Mouse (Mus musculus): Measurements from ENCODE around the gene Fhl3.

Gene Fhl3

GRCm38 (mm10) chr4:124682270-124682669 is 18.2 kb upstream of the Fhl3 start:
- in situ Hi-C loops (cut with MboI, MseI), result loop anchor here (10.0 to 25.0 kb wide), 3 partner anchors 747 to 1845 kb away; partner anchors contain the start of gene Ppt1 (in 1 of the 2)

- in situ Hi-C loops (cut with MboI, MseI), result loop anchor here (10.0 to 25.0 kb wide), 3 partner anchors 749 to 1846 kb away; partner anchors contain the start of gene Ppt1 (in 1 of the 2)
Measured at GRCm38 (mm10) chr4:124683474-124683873, 17.0 kb upstream of the Fhl3 start.

DNA sequence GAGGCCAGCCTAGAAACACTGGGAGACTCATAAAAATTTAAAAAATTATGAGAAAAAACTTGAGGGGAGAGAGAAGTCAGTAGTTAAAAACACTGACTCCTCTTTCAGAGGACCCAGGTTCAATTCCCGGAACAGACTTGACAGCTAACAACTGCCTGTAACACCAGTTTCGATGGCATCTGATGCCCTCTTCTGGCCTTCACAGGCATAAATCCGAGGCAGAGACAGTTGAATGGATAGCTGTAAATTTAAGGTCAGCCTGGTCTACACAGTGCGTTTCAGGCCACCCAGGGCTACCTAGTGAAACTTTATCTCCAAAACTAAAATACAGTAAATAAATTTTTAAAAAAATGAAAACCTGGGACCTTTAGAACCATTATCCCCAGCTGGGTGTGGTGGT is 15.5 kb upstream of the Fhl3 start:
- in situ Hi-C loops (cut with MboI, MseI), result loop anchor here (10.0 to 25.0 kb wide), 3 partner anchors 750 to 1848 kb away; partner anchors contain the start of gene Ppt1 (in 1 of the 2)

GRCm38 (mm10) chr4:124685453-124685852 is 15.0 kb upstream of the Fhl3 start:
- in situ Hi-C loops (cut with MboI, MseI), result loop anchor here (10.0 to 25.0 kb wide), 3 partner anchors 751 to 1848 kb away; partner anchors contain the start of gene Ppt1 (in 1 of the 2)

DNA sequence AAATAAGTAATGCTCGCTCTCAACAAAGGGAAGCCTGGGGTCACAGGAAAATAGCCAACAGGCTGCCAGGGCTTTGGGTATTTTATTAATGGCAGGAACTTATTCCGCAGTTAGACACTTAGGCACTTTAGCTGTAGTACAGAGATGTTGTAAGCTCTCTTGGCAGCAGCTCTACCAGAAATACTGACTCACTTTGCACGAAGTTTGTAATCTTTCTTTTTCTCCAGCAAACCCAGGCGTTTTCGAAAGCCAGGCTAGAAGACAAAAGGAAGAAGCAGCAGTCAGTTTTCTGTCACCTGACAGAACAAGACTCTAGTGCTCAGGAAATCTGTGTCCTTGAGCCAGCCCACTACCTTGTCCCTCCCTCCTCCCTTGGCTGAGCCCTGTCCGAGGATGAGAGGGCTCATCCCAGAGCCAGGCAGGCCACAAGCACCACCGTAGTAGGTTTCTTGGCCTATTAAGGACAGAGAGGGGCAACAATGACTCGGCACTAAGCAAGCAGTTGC is 14.6 kb upstream of the Fhl3 start:
- in situ Hi-C loops (cut with MboI, MseI), result loop anchor here (10.0 to 25.0 kb wide), 3 partner anchors 751 to 1849 kb away; partner anchors contain the start of gene Ppt1 (in 1 of the 2)

- in situ Hi-C loops (cut with MboI, MseI), result loop anchor here in 1 of 2 experiments (25.0 kb wide), 2 partner anchors 954 to 1854 kb away; partner anchors contain the start of gene Ppt1
Measured at GRCm38 (mm10) chr4:124691455-124691854, 9.0 kb upstream of the Fhl3 start.

GRCm38 (mm10) chr4:124692416-124692861 is 8.1 kb upstream of the Fhl3 start:
- in situ Hi-C loops (cut with MboI, MseI), result loop anchor here in 1 of 2 experiments (25.0 kb wide), 2 partner anchors 955 to 1855 kb away; partner anchors contain the start of gene Ppt1

DNA sequence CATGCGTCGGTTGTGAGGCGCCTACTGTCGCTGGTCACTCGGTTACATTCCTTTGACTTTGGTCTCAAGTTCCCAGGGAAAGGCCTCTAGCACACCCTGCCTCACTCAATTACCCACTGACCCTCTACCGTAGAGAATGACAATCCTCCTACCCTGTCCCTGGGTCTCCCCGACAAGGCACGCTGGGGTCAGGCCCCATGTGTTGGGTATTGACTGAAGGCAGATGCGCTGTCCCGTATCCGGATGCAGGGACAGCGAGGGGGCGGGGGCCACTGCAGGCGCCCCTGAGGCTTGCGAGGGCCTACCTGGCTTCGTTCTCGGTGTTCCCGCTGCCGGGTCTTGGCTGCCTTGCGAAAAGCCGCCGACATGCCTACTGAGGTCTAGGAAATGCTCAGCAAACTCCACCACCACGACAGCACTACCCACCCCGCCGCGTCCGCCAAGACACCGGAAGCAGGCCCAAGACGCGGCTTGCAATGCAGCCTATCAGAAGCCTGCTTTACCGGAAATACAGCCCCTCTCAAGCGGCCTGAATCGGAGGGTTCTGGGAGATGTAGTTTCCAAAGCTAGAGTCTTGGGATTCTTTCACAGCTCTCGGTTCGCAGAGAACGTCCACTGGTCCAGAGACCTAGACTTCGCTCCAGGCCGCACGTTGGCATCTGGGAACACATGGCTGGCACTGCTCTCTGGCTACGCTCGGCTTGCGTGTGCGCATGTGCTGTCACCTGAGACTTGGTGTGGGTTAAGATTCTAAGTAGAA is 7.2 kb upstream of the Fhl3 start, which contains the start of gene Utp11:
Gene Utp11, minus strand, starts transcription at position 466 of the 760 bp plus-strand sequence.
- in situ Hi-C loops (cut with MboI, MseI), result loop anchor here in 1 of 2 experiments (25.0 kb wide), 2 partner anchors 956 to 1856 kb away; partner anchors contain the start of gene Ppt1

DNA sequence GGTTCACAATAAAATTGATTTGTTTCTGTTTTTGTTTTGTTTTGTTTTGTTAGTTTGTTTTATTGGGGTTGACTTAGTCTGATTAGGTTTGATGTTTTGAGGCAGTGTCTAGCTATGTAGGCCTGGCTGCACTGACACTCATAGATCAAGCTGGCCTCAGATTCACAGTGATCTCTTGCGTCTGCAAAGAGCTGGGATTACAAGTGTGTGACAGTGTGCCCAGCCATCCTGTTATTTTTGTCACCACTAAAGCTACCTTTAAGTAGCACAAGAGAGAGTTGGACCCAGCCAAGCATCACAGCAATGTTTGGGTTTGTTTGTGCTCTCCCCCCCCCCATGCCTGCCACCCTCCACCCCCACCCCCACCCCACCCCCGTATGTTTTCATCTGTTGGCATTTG is 5.9 kb upstream of the Fhl3 start:
- in situ Hi-C loops (cut with MboI, MseI), result loop anchor here in 1 of 2 experiments (25.0 kb wide), 2 partner anchors 957 to 1857 kb away; partner anchors contain the start of gene Ppt1

GRCm38 (mm10) chr4:124695786-124696516 is 4.5 kb upstream of the Fhl3 start:
- in situ Hi-C loops (cut with MboI, MseI), result loop anchor here (5.0 to 25.0 kb wide), 3 partner anchors 779 to 1859 kb away; partner anchors contain the start of genes 4930535I16Rik (in 1 of the 2), Ppt1 (in 1 of the 2) and Rragc (in 1 of the 2)

DNA sequence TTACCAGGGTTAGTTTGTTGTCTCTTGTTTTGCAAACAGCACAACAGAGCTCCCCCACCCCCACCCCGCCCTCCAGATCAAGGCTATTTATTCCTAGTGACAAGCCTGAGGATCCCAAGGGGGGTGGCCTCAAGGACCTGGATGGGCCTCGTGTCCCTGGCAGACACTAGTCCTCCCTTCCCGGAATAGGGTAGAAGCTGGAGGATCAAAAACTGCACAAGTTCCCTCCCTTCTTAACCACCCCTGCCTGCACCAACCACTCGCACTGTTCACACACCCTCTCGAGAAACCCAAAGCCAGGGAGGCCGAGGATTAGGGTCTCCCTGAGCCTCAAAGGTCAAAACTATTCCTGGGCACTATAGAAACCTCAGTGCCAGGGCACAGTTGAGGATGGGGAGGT is 710 bp upstream of the Fhl3 start:
- in situ Hi-C loops (cut with MboI, MseI), result loop anchor here (5.0 to 25.0 kb wide), 6 partner anchors 363 to 1862 kb away; partner anchors contain the start of genes 4930535I16Rik (in 1 of the 2), Dnali1 (in 1 of the 2), Ppt1 (in 1 of the 2) and Rragc (in 1 of the 2)

DNA sequence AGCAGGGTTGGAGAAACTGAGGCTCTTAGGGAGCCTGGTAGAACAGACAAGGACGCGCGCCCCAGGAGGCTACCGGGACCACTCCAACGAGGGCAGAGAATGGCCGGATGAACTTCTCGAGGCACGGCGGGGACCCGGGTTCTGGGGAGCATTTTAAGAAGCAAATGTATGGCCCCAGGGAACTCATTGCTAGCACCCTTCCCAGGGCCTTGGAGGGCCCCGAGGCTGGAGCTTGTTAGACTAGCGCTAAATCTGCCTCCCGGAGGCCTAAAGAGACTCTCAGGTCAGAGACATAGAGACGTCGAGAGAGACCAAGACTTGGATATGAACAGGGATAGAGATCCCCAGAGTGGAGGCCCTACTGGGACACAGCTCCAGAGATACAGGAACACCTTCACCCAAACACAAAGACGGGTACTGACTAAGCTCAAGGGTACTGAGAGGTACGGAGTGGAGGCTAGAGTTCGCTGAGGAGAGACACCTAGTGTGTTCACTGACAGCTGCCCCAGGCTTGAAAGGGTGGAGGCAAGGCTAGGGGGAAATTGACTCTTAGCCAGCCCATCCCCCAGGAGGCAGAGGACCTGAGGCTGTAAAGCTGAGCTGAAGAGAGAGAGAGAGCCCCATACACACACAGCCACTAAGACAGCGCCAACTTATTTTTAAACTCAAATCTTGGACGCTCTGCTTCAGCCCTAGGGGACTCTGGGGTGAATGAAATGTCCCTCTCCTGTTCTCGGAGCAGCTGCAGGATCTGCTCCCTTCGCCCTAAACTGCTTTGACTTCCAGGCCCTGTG is 748 bp downstream of the Fhl3 start:
- in situ Hi-C loops (cut with MboI, MseI), result loop anchor here (5.0 to 25.0 kb wide), 3 partner anchors 361 to 1126 kb away; partner anchors contain the start of genes Dnali1 (in 1 of the 2) and Snip1 (in 1 of the 2)

- in situ Hi-C loops (cut with MboI, MseI), result loop anchor here (5.0 to 25.0 kb wide), 3 partner anchors 360 to 1127 kb away; partner anchors contain the start of genes Dnali1 (in 1 of the 2) and Snip1 (in 1 of the 2)
Measured at GRCm38 (mm10) chr4:124701916-124702315, 1.4 kb downstream of the Fhl3 start.

GRCm38 (mm10) chr4:124703406-124703805 is 2.9 kb downstream of the Fhl3 start:
- in situ Hi-C loops (cut with MboI, MseI), result loop anchor here (5.0 to 25.0 kb wide), 3 partner anchors 359 to 1129 kb away; partner anchors contain the start of genes Dnali1 (in 1 of the 2) and Snip1 (in 1 of the 2)

- in situ Hi-C loops (cut with MboI, MseI), result loop anchor here (5.0 to 25.0 kb wide), 3 partner anchors 358 to 1129 kb away; partner anchors contain the start of genes Dnali1 (in 1 of the 2) and Snip1 (in 1 of the 2)
Measured at GRCm38 (mm10) chr4:124703881-124704796, 3.6 kb downstream of the Fhl3 start.

- in situ Hi-C loops (cut with MboI, MseI), result loop anchor here (5.0 to 25.0 kb wide), 5 partner anchors 52 to 1130 kb away; partner anchors contain the start of genes Dnali1 (in 1 of the 2), Snip1 (in 1 of the 2) and Zc3h12a (in 1 of the 2)
Measured at GRCm38 (mm10) chr4:124704797-124705474, 4.4 kb downstream of the Fhl3 start.

DNA sequence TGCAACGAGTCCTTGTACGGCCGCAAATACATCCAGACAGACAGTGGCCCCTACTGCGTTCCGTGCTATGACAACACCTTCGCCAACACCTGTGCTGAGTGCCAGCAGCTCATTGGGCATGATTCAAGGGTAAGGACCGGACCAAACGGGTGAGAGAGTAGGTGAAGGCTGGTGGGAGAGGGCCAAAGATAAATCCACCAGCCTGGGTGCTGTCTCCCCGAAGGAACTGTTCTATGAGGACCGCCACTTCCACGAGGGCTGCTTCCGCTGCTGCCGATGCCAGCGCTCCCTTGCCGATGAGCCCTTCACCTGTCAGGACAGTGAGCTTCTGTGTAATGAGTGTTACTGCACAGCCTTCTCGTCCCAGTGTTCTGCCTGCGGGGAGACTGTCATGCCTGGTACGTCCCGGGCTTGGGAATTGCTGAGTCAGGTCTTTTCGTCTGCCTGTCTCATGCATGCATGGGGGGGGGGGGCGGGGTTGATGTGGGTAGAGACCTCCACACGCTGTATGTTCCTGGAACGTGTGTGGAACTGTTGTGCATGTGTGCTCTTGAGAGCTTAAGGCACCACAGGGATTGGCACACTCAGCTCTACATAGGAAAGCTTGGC is 5.3 kb downstream of the Fhl3 start:
- in situ Hi-C loops (cut with MboI, MseI), result loop anchor here in 1 of 2 experiments (5.0 to 25.0 kb wide), 4 partner anchors 52 to 1131 kb away; partner anchors contain the start of genes Dnali1, Snip1 and Zc3h12a
